Mouse (Mus musculus): Measurements from ENCODE around the gene Pmp22. TPM values are rescaled to one million over a fixed set of nuclear protein-coding genes. Genes with fewer than 3 reads are reported as not detected.

Pmp22 gene
- polyA plus RNA-seq, 1 experiment: not detected

DNA sequence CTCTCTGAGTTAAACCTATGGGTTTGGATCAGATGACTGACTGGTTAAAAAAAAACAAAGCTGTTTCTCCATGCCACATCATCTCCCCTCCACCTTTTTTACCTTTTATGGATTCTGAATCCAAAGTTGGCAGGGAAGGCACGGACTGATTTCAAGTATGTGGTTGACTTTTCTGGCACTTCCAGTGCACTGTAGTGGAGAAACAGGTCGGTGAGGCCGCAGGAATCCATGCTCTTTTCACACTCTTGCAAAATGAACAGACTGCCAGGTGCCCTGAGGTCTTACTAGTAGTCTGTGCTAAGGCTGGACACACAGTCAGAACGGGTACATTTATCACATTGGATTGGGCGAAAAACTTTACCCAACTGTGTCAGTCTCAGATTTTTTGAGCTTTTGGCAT lies 13.5 kb downstream of the Pmp22 start:
- Histone ChIP-seq H3K4me1 (ENCODE audit: control insufficient read depth, insufficient read depth, low read length) (no peaks in the 10 kb centered on the region), H3K27ac (ENCODE audit: insufficient read depth, low read depth, low read length) (no peak overlapping the region), H3K4me3 (ENCODE audit: insufficient read depth, low read depth, low read length) (no peak overlapping the region)
- 92% methylated on average over 5 of the region's 5 CpGs for WGBS
- TF ChIP-seq CTCF (IDR thresholded peaks at IDR 0.05; ENCODE audit: insufficient read depth, low read depth, low read length) (no peak), POLR2A (IDR thresholded peaks at IDR 0.05; ENCODE audit: insufficient read depth, low read depth, low read length) (no peak)

DNA sequence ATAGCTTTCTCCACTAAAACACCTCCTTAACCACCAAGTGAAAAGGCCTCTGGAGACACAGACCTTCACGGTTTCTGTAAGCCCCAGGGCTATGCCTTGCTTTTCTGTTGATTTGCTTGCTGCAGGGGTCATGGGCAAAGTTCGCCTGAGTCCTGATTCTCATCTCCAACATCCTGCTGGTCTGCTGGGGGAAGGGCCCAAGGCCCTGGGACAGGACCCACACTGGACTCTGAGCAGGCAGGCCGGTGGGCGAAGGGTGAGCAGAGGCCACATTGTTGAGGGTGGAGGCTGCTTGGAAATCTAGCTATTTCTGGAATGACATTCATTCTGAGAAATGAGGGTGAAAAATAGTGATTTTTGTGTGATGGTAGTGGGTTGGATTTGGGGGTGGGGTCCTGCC lies 14.0 kb downstream of the Pmp22 start:
- TF ChIP-seq POLR2A (IDR thresholded peaks at IDR 0.05; ENCODE audit: insufficient read depth, low read depth, low read length) (no peak), CTCF (IDR thresholded peaks at IDR 0.05; ENCODE audit: insufficient read depth, low read depth, low read length) (no peak)

DNA sequence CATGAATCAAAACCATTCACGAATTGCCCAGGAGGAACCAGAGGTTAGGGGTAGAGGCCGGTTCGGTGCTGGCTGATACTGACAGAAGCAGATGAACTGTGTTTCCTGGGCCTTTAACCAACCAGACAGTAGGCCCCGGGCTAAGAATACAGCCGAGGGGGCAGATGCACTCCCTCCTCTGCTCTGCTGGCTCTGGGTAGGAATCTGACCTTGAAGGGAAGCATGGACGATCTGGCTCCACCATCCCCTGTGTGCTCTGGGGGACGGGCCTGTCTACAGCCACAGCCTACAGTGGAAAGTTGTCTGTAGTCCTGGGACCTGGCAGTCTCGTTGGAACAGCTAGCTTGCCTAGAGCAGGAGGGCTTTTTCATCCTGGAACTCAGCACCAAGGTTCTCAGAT lies 14.7 kb downstream of the Pmp22 start:
- WGBS: 85% methylated on average over 8 of the region's 8 CpGs

More for the DNA sequence above, 14.0 kb downstream of the Pmp22 start:
- H3K27ac ChIP-seq (ENCODE audit: insufficient read depth, low read depth, low read length): no peak overlapping the region
- WGBS: 89% methylated on average over 4 of the region's 4 CpGs
- no peaks in the 10 kb centered on the region for H3K4me1 ChIP-seq (ENCODE audit: control insufficient read depth, insufficient read depth, low read length)
- H3K4me3 ChIP-seq (ENCODE audit: insufficient read depth, low read depth, low read length): no peak overlapping the region

DNA sequence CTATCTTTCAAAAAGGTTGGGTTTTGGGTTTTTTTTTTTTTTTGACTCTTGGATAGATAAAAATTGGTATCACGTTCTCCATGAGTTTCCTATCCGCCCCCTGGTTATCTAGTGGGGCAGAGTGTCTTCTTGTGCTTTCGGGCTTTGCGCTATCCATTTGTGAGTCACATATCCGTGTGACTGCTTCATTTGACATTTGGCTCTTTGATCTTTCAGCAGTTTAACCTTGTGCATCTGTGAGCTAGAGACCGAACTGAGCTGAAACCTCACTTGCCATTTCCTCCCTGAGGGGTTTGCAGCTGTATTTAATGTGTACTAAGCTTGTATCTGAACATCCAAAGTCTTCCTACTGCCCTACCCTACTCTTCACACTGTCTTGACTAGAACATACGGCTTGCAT lies 17.8 kb downstream of the Pmp22 start:
- Histone ChIP-seq H3K4me1 (ENCODE audit: control insufficient read depth, insufficient read depth, low read length) (no peaks in the 10 kb centered on the region), H3K27ac (ENCODE audit: insufficient read depth, low read depth, low read length) (no peak overlapping the region), H3K4me3 (ENCODE audit: insufficient read depth, low read depth, low read length) (no peak overlapping the region)
- TF ChIP-seq POLR2A (IDR thresholded peaks at IDR 0.05; ENCODE audit: insufficient read depth, low read depth, low read length): no peak
- WGBS: 79% methylated on average over 7 of the region's 7 CpGs

More for the DNA sequence above, 14.7 kb downstream of the Pmp22 start:
- H3K4me3 ChIP-seq (ENCODE audit: insufficient read depth, low read depth, low read length): no peak overlapping the region
- no peak for TF ChIP-seq POLR2A (IDR thresholded peaks at IDR 0.05; ENCODE audit: insufficient read depth, low read depth, low read length)
- no peak for TF ChIP-seq CTCF (IDR thresholded peaks at IDR 0.05; ENCODE audit: insufficient read depth, low read depth, low read length)
- H3K27ac ChIP-seq (ENCODE audit: insufficient read depth, low read depth, low read length): no peak overlapping the region
- no peaks in the 10 kb centered on the region for H3K4me1 ChIP-seq (ENCODE audit: control insufficient read depth, insufficient read depth, low read length)

DNA sequence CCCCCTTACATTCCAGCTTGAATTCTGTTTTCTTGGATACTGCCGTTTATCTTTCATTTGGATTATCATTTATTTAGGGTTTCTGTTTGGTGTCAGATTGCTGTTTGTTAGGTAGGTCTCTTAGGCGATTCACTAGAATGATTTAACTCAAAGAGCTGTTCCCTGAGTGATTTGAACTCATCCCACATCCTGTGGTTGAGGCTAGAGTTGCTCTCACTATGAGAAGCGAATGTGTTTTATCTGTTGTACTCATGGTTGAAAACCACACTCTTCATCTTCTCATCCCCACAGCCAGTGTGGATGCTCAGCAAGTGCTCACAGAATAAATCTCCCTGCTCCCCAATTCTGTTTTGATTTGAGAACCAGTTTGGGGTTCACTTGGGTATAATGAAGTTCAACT lies 19.5 kb downstream of the Pmp22 start:
- H3K27ac ChIP-seq (ENCODE audit: insufficient read depth, low read depth, low read length): no peak overlapping the region
- WGBS: 88% methylated on average over 3 of the region's 3 CpGs
- H3K4me3 ChIP-seq (ENCODE audit: insufficient read depth, low read depth, low read length): no peak overlapping the region
- TF ChIP-seq POLR2A (IDR thresholded peaks at IDR 0.05; ENCODE audit: insufficient read depth, low read depth, low read length): no peak
- TF ChIP-seq CTCF (IDR thresholded peaks at IDR 0.05; ENCODE audit: insufficient read depth, low read depth, low read length): no peak
- H3K4me1 ChIP-seq (ENCODE audit: control insufficient read depth, insufficient read depth, low read length): no peaks in the 10 kb centered on the region

DNA sequence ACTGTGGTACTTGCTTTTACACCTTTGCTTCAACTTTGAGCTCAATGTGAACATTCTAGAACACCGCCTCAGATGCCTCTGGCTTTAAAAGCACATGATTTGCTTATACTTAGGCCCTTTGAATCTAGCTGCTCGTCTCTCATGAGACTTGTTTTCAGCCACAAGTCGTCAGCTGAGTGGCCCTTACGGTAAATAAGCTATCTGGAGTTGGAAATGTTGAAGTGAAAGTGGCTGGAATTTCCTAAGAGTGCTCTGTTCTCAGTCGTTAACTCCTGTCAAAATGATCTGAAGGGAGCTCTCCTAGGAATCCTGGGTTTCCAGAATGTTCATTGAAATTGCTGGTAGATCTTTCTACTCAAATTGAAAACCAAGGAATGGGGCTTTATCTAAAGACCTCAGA lies 23.1 kb downstream of the Pmp22 start:
- 85% methylated on average over 5 of the region's 5 CpGs for WGBS
- Histone ChIP-seq H3K27ac (ENCODE audit: insufficient read depth, low read depth, low read length) (no peak overlapping the region), H3K4me1 (ENCODE audit: control insufficient read depth, insufficient read depth, low read length) (no peaks in the 10 kb centered on the region), H3K4me3 (ENCODE audit: insufficient read depth, low read depth, low read length) (no peak overlapping the region)
- TF ChIP-seq CTCF (IDR thresholded peaks at IDR 0.05; ENCODE audit: insufficient read depth, low read depth, low read length) (no peak), POLR2A (IDR thresholded peaks at IDR 0.05; ENCODE audit: insufficient read depth, low read depth, low read length) (no peak)

DNA sequence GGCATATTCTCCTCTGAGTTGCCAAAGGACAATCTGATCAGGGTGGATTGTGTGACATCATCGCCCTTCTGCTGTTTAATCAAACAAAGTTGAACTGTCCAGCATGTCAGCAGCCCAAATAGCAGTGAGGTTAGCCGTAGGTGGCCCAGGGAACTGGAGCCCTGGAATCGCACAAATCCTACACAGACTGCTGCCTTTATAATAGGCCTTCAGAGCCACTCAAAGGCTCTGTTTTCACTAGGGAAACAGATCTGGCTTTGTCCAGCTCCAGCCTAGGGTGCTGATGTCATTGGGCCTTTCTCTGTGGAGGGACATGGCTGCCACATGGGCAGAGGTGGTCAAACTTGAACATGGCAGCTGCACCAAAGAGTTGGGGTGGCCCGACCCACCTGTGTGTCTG lies 28.3 kb downstream of the Pmp22 start:
- Histone ChIP-seq H3K4me1 (ENCODE audit: control insufficient read depth, insufficient read depth, low read length) (no peaks in the 10 kb centered on the region), H3K4me3 (ENCODE audit: insufficient read depth, low read depth, low read length) (no peak overlapping the region), H3K27ac (ENCODE audit: insufficient read depth, low read depth, low read length) (no peak overlapping the region)
- TF ChIP-seq POLR2A (IDR thresholded peaks at IDR 0.05; ENCODE audit: insufficient read depth, low read depth, low read length) (no peak), CTCF (IDR thresholded peaks at IDR 0.05; ENCODE audit: insufficient read depth, low read depth, low read length) (no peak)
- 59% methylated on average over 4 of the region's 4 CpGs for WGBS

DNA sequence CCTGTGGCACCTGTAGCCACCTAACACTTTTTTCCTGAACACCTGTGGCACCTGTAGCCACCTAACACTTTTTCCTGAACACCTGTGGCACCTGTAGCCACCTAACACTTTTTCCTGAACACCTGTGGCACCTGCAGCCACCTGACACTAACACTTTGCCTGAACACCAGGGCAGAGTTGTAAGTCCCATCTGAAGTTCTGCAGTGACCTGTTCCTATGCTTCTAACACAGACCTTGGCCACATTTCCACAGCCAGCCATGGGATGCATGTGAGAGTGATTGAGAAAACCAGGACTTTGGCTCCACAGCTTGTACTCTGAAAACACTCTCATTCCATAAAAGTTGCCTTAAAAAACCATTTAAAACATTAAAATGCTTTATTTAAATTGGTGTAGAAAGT lies 32.1 kb downstream of the Pmp22 start:
- H3K4me3 ChIP-seq (ENCODE audit: insufficient read depth, low read depth, low read length): no peak overlapping the region
- H3K4me1 ChIP-seq (ENCODE audit: control insufficient read depth, insufficient read depth, low read length): no peaks in the 10 kb centered on the region
- TF ChIP-seq CTCF (IDR thresholded peaks at IDR 0.05; ENCODE audit: insufficient read depth, low read depth, low read length) (no peak), POLR2A (IDR thresholded peaks at IDR 0.05; ENCODE audit: insufficient read depth, low read depth, low read length) (no peak)
- no peak overlapping the region for H3K27ac ChIP-seq (ENCODE audit: insufficient read depth, low read depth, low read length)

DNA sequence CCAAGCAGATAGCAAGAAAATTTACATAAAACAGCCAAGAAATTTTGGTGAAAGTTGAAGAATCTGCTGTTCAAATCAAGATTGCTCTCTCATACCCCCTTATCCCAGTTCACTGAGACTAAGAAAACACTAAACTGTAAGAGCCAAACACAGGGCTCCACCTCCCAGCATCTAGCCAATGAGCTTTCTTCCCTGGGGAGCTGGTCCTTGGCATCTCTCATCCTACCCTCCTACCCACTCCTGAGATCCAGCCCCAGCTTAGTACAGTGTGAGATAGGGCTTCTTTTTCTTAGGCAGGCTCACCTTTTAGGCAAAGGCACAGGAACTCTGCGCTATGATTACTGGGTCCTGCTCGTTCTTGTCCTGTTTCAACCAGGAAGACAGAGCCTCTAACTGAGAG lies 34.0 kb downstream of the Pmp22 start:
- H3K4me3 ChIP-seq (ENCODE audit: insufficient read depth, low read depth, low read length): no peak overlapping the region
- TF ChIP-seq CTCF (IDR thresholded peaks at IDR 0.05; ENCODE audit: insufficient read depth, low read depth, low read length) (no peak), POLR2A (IDR thresholded peaks at IDR 0.05; ENCODE audit: insufficient read depth, low read depth, low read length) (no peak)
- H3K4me1 ChIP-seq (ENCODE audit: control insufficient read depth, insufficient read depth, low read length): no peaks in the 10 kb centered on the region
- no peak overlapping the region for H3K27ac ChIP-seq (ENCODE audit: insufficient read depth, low read depth, low read length)
- WGBS: 66% methylated on average over 2 of the region's 2 CpGs

DNA sequence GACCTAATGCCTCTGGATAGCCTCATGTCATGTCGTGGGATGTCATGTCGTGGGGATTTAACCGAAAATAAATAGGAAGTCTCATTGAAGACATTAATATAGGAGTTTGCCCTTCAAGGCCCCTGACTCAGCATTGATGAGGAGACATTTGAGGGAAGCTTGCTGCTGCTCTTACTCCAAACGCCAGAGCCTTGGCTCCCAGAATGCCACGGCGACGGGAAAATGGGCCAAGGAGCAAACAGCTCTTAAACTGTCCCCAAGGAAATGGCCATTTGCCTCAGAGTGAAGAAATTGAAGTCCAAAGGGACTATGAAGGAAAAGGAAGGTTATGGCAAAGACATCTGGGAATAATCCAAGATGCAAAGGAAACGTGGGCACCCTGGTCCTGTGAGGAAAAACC lies 34.8 kb downstream of the Pmp22 start:
- H3K27ac ChIP-seq (ENCODE audit: insufficient read depth, low read depth, low read length): no peak overlapping the region
- no peaks in the 10 kb centered on the region for H3K4me1 ChIP-seq (ENCODE audit: control insufficient read depth, insufficient read depth, low read length)
- WGBS: 75% methylated on average over 8 of the region's 8 CpGs
- H3K4me3 ChIP-seq (ENCODE audit: insufficient read depth, low read depth, low read length): no peak overlapping the region
- TF ChIP-seq POLR2A (IDR thresholded peaks at IDR 0.05; ENCODE audit: insufficient read depth, low read depth, low read length) (no peak), CTCF (IDR thresholded peaks at IDR 0.05; ENCODE audit: insufficient read depth, low read depth, low read length) (no peak)

Data from olfactory bulb, adult 2 months (tissue).